Mouse (Mus musculus): ENCODE results near the gene Ampd1. TPM values are rescaled to one million over a fixed set of nuclear protein-coding genes. Genes with fewer than 3 reads are reported as not detected.

The Ampd1 gene
- polyA plus RNA-seq (2015; fragmentation: Nextera tagmentation; extraction: Ambion mirVana): 0.77 and 0.94 TPM in 2 replicates

DNA sequence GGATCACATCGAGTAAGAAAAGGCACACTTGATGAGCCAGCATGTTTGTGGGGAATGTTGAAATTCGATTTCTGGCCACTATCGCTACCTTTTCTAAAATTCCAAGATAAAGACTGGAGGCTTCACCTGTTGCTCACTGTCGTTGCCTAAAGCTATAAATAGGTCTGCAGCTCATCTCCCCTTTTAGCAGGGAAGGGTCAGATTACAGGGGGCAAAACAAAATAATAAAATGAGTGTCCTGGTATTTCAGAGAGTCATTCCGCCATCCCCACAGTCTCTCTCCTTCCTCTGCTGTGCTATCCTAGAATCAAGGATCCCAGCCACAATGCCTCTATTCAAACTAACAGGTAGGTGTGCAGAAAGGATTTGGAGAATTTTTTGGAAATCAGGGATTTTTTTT is at the start of gene Ampd1:
Gene Ampd1, plus strand, starts transcription at position 244 of the 400 bp plus-strand sequence.
- H3K9me3 ChIP-seq (replicated peaks): no peaks in the 10 kb centered on the region
- H3K36me3 ChIP-seq (replicated peaks): peaks cover 4% of the 10 kb centered on the region
- no peaks in the 10 kb centered on the region for H3K4me1 ChIP-seq (replicated peaks)
- no peak within 1 kb of the TSS for H3K4me2 ChIP-seq
- H3K9ac ChIP-seq: no peak within 1 kb of the TSS
- 58% methylated on average over 5 of the region's 5 CpGs for WGBS (ENCODE audit: insufficient replicate concordance)
- H3K4me3 ChIP-seq (replicated peaks): no peak within 1 kb of the TSS
- H3K27ac ChIP-seq (replicated peaks): no peak within 1 kb of the TSS
- no peak for ATAC-seq (ENCODE audit: insufficient read depth)
- H3K27me3 ChIP-seq: no peaks in the 10 kb centered on the region

DNA sequence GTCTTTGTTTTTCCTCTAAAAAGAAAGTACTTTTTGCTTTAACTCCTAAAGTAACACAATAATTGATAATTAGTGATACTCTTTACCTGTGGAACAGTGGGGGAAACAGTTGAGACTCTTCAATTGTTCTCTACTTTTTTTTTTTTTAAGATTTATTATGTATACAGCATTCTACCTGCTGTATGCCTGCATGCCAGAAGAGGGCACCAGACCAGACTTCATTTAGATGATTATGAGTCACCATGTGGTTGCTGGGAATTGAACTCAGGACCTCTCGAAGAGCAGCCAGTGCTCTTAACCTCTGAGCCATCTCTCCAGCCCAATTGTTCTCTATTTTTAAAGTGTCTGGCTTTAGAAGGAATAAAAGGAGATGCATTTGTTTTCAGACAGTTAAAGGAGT is 47.6 kb upstream of the Ampd1 start:
- H3K9ac ChIP-seq: no peak overlapping the region
- H3K27me3 ChIP-seq: no peaks in the 10 kb centered on the region
- WGBS (ENCODE audit: insufficient replicate concordance): 51% methylated on average over 1 of the region's 1 CpGs
- H3K4me1 ChIP-seq (replicated peaks): peaks cover 34% of the 10 kb centered on the region
- no peak overlapping the region for H3K27ac ChIP-seq (replicated peaks)
- no peak overlapping the region for H3K4me2 ChIP-seq
- no peak for ATAC-seq (ENCODE audit: insufficient read depth)
- peaks cover 28% of the 10 kb centered on the region for H3K36me3 ChIP-seq (replicated peaks)
- no peaks in the 10 kb centered on the region for H3K9me3 ChIP-seq (replicated peaks)
- H3K4me3 ChIP-seq (replicated peaks): no peak overlapping the region

DNA sequence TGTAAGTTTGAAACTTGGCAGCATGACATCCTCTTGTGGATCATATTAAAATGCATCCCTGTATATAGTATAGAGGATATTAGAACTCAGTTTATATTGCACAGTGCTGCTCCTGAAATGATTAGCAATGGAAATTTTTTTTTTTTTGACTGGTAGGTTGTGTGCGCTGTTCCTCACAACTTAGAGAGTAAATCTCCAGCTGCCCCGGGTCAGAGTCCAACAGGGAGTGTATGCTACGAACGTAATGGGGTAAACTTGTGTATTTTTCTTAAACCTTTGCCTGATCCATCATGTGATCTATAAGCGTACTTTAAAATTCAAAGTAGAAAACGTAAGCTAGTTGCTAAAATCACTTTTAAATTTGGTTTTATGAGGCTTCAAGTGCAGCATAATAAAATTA is 33.5 kb upstream of the Ampd1 start:
- no peak for ATAC-seq (ENCODE audit: insufficient read depth)
- Histone ChIP-seq H3K4me1 (replicated peaks) (no peaks in the 10 kb centered on the region), H3K9ac (no peak overlapping the region), H3K9me3 (replicated peaks) (no peaks in the 10 kb centered on the region), H3K4me2 (no peak overlapping the region), H3K4me3 (replicated peaks) (no peak overlapping the region), H3K27ac (replicated peaks) (no peak overlapping the region), H3K36me3 (replicated peaks) (peaks cover 69% of the 10 kb centered on the region), H3K27me3 (no peaks in the 10 kb centered on the region)
- WGBS (ENCODE audit: insufficient replicate concordance): 80% methylated on average over 6 of the region's 6 CpGs

DNA sequence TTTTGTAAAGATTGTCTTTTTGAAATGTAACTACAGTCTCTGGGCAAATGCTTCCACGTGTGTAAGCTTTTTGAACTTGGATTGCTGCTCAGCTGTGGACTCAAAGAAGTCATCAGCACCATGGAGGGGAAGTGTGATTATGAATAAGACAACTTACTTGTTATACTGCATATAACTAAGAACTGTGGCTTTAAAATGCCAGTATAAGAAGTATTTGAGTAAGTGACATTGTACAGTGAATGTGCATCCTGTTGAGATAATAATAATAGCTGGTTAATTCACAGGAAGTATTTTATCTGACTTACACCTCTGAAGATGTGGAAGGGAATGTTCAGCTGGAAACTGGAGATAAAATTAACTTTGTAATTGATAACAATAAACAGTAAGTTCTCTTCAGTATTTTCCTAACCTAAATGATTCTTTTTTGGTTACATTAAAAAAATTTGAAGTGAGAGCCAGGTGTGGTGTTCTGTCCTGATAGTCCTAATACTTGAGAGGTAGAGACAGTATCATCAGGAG is 32.9 kb upstream of the Ampd1 start:
- no peak overlapping the region for H3K9ac ChIP-seq
- H3K27me3 ChIP-seq: no peaks in the 10 kb centered on the region
- 72% methylated on average over 1 of the region's 1 CpGs for WGBS (ENCODE audit: insufficient replicate concordance)
- ATAC-seq (ENCODE audit: insufficient read depth): no peak
- H3K27ac ChIP-seq (replicated peaks): no peak overlapping the region
- no peak overlapping the region for H3K4me2 ChIP-seq
- H3K36me3 ChIP-seq (replicated peaks): peaks cover 76% of the 10 kb centered on the region
- no peak overlapping the region for H3K4me3 ChIP-seq (replicated peaks)
- H3K4me1 ChIP-seq (replicated peaks): no peaks in the 10 kb centered on the region
- no peaks in the 10 kb centered on the region for H3K9me3 ChIP-seq (replicated peaks)

DNA sequence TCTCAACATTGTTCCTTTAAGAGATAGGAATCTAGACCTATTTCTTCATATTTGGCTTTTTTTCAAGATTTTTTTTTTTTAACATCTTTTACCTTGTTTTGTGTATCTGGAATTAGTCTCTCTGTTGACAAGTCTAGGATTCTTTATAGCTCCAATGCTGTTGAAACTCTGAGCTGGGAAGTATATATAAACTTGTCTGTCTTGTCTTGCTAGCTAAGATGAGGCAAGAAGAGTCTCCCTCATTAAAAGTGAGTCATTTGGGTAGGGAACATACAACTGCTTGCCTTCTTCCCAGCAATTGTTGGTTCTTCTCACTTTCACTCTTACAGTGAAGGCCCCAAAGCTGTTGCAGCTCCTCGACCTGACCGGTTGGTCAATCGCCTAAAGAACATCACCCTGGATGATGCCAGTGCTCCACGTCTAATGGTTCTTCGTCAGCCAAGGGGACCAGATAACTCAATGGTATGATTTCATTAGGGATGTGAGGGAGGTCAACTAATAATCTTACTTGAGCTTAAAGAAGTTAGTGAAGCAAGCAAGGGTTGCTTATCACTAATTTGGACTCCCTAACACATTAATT is 17.7 kb upstream of the Ampd1 start:
- H3K4me2 ChIP-seq: no peak overlapping the region
- H3K27ac ChIP-seq (replicated peaks): no peak overlapping the region
- 83% methylated on average over 5 of the region's 5 CpGs for WGBS (ENCODE audit: insufficient replicate concordance)
- peaks cover 65% of the 10 kb centered on the region for H3K36me3 ChIP-seq (replicated peaks)
- no peaks in the 10 kb centered on the region for H3K27me3 ChIP-seq
- no peak overlapping the region for H3K4me3 ChIP-seq (replicated peaks)
- ATAC-seq (ENCODE audit: insufficient read depth): no peak
- H3K4me1 ChIP-seq (replicated peaks): peaks cover 8% of the 10 kb centered on the region
- H3K9me3 ChIP-seq (replicated peaks): no peaks in the 10 kb centered on the region
- no peak overlapping the region for H3K9ac ChIP-seq

DNA sequence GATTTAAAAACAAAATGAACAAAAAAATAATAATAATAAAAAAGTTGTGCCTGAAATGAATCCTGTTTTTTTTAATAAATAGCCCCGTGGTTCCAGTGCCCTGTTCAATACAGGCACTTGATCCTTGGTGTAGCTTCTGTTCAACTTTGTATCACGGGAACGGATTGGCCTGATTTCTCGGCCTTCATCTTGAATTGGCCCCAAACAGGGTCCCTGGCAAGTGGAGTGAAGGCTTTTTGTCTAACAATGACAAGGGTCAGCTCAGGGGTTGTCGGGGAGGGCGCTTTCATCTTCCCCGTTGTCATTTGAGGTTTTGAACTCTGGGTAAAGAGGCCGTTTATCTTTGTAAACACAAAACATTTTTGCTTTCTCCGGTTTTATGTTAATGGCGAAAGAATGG is 16.1 kb upstream of the Ampd1 start:
- H3K36me3 ChIP-seq (replicated peaks): peaks cover 66% of the 10 kb centered on the region
- H3K4me3 ChIP-seq (replicated peaks): peak overlapping the region; percentile 87
- H3K27ac ChIP-seq (replicated peaks): peak overlapping the region; percentile 83; the same call in 1 of the 2 replicates
- H3K9me3 ChIP-seq (replicated peaks): no peaks in the 10 kb centered on the region
- peaks cover 8% of the 10 kb centered on the region for H3K4me1 ChIP-seq (replicated peaks)
- peak; percentile 26 for ATAC-seq (ENCODE audit: insufficient read depth)
- no peaks in the 10 kb centered on the region for H3K27me3 ChIP-seq
- no peak overlapping the region for H3K9ac ChIP-seq
- H3K4me2 ChIP-seq: peak overlapping the region; percentile 69
- 6% methylated on average over 10 of the region's 10 CpGs for WGBS (ENCODE audit: insufficient replicate concordance)

DNA sequence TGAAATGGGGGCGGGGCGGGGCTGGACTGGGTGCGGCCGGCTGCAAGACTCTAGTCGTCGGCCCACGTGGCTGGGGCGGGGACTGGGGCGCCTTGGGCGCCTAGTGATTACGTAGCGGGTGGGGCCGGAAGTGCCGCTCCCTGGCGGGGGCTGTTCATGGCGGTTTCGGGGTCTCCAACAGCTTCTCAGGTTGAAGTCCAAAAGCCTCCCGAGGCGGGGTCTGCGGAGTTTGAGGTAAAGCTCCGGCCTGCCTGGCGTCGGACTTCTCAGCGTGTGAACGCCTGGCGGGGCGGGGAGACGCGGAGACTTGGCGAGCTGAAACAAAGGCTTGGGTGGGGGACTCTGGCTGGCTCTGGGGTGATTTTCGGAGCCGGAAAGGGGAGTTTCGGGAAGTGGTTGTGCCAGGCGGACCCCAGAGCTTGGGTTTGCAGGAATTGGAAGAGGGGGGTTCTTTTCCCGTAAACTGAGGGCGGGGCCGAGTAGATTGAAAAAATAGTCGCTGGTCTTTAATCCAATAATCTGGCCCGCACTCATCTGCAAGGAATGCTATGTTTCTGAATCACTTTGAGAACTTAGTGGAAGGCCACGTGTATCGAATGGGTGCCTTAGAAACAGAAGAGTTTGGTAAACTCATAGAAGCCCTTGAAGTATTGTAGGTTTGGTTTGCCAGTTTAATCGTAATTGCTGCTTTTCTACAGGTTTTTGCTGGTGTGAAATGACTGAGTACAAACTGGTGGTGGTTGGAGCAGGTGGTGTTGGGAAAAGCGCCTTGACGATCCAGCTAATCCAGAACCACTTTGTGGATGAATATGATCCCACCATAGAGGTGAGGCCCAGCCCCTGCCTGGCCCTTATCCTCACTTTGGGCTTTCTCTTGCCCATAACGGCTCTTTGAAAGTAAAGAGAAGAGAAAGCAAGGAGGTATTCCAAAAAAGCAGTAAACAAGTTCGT is 15.3 kb upstream of the Ampd1 start, which contains the start of gene Nras:
Gene Nras, plus strand, starts transcription at position 79 of the 951 bp plus-strand sequence.
- Histone ChIP-seq H3K4me2 (peak within 1 kb of the TSS; percentile 69), H3K27me3 (no peaks in the 10 kb centered on the region), H3K9me3 (replicated peaks) (no peaks in the 10 kb centered on the region), H3K36me3 (replicated peaks) (peaks cover 68% of the 10 kb centered on the region), H3K9ac (peak within 1 kb of the TSS; percentile 76), H3K4me3 (replicated peaks) (peak within 1 kb of the TSS; percentile 87), H3K4me1 (replicated peaks) (peaks cover 8% of the 10 kb centered on the region), H3K27ac (replicated peaks) (peak within 1 kb of the TSS; percentile 83)
- 1% methylated on average over 46 of the region's 46 CpGs for WGBS (ENCODE audit: insufficient replicate concordance)
- ATAC-seq (ENCODE audit: insufficient read depth): peak; percentile 97

DNA sequence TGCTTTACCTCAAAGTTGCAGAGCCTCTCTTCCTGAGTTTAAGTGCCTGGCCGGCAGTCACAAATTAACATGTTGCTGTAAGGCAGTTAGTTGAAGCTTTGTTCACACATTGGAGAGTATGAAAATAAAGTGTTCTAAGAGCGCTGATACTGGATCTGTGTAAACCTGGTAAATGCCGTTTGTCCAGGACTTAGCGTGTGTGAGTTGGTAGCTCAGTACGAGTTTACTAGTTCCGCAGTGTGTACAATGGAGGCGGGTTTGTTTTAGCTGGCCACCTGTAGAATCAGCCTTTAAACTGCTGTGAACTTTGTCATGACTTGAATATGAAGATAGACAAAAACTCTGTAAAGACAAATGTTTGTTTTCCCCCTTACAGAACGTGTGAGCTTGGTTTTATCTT is 6.9 kb upstream of the Ampd1 start:
- no peak for ATAC-seq (ENCODE audit: insufficient read depth)
- WGBS (ENCODE audit: insufficient replicate concordance): 88% methylated on average over 8 of the region's 8 CpGs
- peaks cover 65% of the 10 kb centered on the region for H3K36me3 ChIP-seq (replicated peaks)

DNA sequence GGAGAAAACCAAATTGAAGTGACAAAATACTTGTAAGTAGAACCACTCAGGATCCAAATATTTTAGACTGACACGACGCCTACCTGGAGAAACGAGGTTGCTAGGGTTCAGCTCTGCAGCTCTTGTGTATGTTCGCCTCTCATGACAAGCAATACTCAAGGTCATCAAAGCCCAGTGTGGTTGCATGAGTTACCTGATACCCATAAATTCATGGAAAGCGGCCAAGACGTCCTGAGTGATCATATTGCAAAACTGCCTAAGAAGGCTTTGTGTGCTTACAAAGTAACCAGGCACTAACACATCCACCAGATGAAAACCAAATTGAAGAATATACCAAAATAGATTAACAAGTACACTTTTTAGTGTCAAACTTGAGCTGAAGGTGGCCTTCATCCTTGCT is 4.8 kb upstream of the Ampd1 start:
- Histone ChIP-seq H3K9ac (no peak overlapping the region), H3K4me2 (no peak overlapping the region), H3K36me3 (replicated peaks) (peaks cover 44% of the 10 kb centered on the region), H3K27me3 (no peaks in the 10 kb centered on the region), H3K4me1 (replicated peaks) (no peaks in the 10 kb centered on the region), H3K4me3 (replicated peaks) (no peak overlapping the region), H3K27ac (replicated peaks) (no peak overlapping the region), H3K9me3 (replicated peaks) (no peaks in the 10 kb centered on the region)
- WGBS (ENCODE audit: insufficient replicate concordance): 84% methylated on average over 6 of the region's 6 CpGs
- no peak for ATAC-seq (ENCODE audit: insufficient read depth)

More for the DNA sequence above, 6.9 kb upstream of the Ampd1 start:
- H3K9ac ChIP-seq: no peak overlapping the region
- no peak overlapping the region for H3K4me3 ChIP-seq (replicated peaks)
- no peaks in the 10 kb centered on the region for H3K27me3 ChIP-seq
- no peak overlapping the region for H3K27ac ChIP-seq (replicated peaks)
- H3K9me3 ChIP-seq (replicated peaks): no peaks in the 10 kb centered on the region
- no peak overlapping the region for H3K4me2 ChIP-seq
- no peaks in the 10 kb centered on the region for H3K4me1 ChIP-seq (replicated peaks)

DNA sequence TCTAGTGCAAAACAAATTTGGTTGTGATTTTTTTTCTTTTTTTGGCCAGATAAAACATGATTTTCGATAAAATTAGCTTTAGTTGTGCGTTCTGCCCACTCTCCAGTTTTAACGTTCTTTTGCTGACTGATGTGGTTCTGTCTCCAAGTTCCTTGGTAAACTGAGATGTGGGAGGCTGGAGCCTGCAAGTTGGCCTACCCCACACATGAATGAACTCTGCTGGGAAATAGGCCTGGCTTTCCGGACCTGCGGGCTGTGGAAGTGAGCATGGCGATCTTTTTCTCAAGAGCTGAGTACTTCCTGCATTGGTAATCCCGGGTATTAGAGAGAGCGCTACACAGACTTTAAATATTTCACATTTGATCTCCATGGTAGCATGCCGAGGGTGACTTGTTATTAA is 2.1 kb downstream of the Ampd1 start:
- Histone ChIP-seq H3K4me2 (no peak overlapping the region), H3K9me3 (replicated peaks) (no peaks in the 10 kb centered on the region), H3K27me3 (no peaks in the 10 kb centered on the region), H3K36me3 (replicated peaks) (no peaks in the 10 kb centered on the region), H3K4me3 (replicated peaks) (no peak overlapping the region), H3K27ac (replicated peaks) (no peak overlapping the region), H3K9ac (no peak overlapping the region), H3K4me1 (replicated peaks) (no peaks in the 10 kb centered on the region)
- ATAC-seq (ENCODE audit: insufficient read depth): no peak
- 69% methylated on average over 9 of the region's 9 CpGs for WGBS (ENCODE audit: insufficient replicate concordance)

DNA sequence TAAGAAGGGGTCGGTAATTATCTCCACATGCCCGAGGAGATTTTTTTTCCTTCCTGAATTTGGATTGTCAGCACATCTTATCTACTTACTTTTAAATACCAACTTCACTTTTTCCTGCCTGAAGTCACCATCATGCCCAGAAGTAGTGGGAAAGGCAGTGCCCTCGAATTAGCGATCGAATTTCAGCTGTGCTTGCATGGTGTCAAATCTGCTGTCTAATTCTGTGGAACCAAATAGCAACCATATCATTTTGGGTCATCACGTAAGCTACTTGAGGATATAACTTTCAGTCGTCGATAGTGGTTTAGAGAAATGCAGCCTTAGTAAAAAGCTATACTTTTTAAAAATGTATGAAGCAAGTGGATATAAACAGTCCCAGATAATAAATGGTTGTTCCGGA is 2.7 kb downstream of the Ampd1 start:
- ATAC-seq (ENCODE audit: insufficient read depth): no peak
- H3K9ac ChIP-seq: no peak overlapping the region
- no peaks in the 10 kb centered on the region for H3K27me3 ChIP-seq
- 67% methylated on average over 9 of the region's 9 CpGs for WGBS (ENCODE audit: insufficient replicate concordance)
- no peaks in the 10 kb centered on the region for H3K36me3 ChIP-seq (replicated peaks)
- H3K4me1 ChIP-seq (replicated peaks): no peaks in the 10 kb centered on the region
- H3K9me3 ChIP-seq (replicated peaks): no peaks in the 10 kb centered on the region
- no peak overlapping the region for H3K4me3 ChIP-seq (replicated peaks)
- H3K27ac ChIP-seq (replicated peaks): no peak overlapping the region
- H3K4me2 ChIP-seq: no peak overlapping the region
